Mouse (Mus musculus): Measurements from ENCODE around the gene Spert.

Spert gene

DNA sequence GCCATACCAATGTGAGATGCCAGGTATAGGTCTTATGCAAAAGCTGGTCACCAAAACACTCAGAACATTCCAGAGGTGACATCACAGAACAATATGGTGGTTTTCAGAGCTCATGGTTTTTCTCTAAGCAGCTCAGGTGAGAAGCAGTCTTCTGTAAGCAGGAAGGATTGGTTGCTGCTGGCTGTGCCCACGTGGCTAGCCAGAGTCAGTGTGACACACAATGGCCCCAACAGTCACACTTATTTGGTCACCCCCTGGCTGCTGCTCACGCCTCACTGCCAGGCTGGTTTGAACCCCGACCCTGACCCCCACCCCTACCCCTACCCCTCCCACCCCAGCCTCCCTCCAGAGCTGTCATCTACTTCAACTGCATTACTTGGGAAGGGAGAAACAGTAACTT, at the start of gene Spert:
Gene Spert (minus strand): TSS at position 139 of the 400 bp plus-strand sequence.
- DNase-seq, result no peak

DNA sequence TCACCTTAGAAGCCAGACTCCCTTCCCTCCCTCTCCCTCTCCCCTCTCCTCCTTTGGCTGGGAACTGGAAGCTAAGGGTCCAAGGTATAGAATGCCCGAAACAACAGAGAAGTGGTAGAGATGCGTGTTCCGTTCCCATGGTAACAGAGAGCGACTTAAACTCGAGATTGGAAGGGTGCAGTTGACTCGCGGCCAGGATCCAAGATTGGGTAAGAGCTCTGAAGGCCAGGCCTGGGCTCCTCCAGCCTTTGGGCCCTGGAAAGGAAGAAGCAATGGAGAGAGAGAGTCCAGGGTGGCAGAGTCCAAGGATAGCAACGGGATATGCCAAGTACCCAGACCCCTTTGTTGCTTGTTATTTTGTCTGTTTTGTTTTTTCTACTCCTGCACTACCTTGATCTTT, 49.2 kb upstream of the Spert start, which contains the start of gene Erich6b:
Gene Erich6b (plus strand): TSS at position 180 of the 400 bp plus-strand sequence.
- no peak for DNase-seq

DNA sequence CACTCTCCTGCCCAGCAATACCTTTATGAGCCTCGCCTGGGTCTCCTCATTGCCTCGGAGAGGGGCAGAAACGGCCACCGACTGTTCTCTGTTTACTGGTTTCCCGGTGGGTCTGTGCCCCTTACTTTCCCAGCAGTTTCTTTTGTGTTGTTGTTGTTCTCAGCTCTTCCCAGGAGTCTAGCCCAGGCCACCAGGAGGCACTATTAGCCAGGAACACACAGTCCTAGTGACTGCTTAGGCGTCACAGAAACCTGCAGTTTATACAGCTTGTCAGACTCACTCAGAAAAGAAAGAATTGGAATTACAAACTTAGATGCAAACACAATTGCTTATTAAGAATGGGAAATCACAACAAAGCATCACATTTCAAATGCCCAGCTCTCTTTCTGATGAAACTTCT, 48.5 kb upstream of the Spert start:
- DNase-seq, result no peak

DNA sequence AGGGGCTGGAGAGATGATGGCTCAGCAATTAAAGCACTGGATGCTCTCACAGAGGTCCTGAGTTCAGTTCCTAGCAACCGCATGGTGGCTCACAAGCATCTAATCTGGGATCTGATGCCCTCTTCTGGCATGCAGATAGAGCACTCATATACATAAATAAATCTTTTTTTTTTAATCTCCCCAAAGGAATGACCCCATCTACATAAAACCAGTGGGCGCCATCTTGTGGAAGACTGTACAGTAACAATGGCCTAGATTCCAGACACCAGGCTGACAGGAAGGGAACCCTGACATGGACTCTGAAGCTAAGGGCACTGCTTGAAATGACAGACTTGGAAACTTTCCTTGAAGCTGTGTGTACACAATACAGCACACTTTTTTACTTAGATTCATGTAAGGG, 47.9 kb upstream of the Spert start:
- DNase-seq, result no peak

DNA sequence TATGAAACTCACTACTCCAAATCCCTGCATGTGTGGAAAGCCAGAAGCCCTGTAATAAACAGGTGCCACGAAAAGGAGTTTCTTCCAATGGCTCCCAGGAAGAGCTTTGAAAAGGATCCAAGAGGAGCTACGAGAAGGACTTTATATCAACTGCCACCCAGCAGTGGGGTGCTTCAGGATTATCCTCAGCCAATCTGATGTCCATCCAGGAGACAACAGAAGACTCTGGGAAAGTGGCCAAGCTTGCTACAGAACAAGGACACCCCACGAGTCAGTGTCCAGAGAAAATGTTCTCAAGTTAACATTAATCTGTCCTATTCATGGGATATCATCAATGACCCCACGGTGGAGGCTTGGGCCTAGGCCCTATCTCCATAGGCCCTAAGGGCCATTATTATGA, 44.7 kb upstream of the Spert start:
- peak; percentile 53 for DNase-seq

DNA sequence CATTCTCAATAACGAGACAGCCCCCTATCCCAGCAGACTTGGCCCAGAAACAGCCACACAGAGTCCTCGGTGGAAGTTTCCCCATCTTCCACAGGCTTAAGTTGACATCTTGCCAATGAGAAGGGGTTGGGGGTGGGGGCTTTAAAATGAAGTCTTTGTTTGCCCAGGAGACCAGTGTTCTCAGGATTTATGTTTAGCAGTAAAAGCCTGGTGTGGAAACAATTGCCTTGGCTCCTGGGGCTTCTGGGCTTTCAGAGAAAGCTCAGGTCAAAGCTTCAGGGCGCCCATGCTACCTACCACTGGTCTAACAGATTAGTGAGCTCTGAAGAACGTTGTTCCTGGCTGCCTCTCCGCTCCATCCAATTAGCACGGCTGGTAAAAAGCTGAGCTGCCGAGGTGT, 43.2 kb upstream of the Spert start:
- no peak for DNase-seq

DNA sequence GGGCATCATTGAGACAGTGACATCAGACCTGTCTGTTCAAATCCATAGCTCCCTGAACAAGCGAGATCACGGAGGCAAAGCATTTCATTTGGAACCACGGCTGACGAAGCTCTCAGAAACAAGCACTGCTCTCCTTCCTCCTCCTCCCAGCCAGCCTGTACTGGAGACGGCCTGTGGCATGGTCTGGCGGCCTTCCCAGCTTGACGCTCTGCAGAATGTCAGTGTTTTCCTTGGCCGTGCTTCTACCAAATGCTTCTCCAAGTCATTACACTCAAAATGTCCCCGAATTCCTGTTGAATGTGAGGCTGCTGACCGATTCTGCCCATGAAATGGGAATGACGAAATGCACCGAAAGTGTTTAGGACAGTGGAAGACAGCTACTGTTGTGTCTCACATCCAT, 42.4 kb upstream of the Spert start:
- DNase-seq, result peak; percentile 67

DNA sequence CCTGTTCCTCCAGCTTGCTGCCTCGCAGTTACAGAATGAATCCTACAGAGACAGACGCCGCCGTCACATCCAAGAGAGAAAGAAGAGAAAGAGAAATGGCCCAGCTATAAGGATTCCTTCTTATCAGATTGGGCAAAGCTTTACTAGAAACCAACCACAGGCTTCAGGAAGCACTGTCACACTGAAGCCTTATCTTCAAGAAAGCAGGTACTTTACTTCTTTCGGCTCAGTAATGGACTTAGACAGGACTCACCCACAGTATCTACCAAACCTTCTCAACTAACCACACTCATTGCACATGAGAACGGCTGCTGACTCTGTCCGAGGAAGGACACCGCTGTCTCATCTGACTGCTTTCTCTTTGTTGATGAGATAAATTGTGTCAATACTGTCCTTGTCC, 36.0 kb upstream of the Spert start:
- no peak for DNase-seq

DNA sequence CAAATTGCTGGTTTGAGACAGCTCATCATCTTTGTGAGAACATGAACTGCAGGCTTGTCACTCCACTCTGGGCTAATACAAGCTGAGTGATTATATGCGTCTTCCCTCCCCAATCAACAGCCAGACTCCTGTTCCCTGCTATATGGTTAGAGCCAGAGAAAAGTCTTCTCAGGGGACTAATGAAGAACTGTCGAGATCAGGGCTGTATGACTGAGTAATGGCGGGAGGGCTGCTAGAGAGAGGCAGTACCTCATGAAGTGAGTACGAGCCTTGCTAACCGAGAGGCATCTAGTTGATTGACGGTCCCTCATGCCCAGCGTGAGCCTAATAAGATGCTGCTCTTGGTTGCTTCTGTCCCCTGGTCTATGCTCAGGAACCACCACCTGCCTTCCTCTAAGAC, 30.1 kb upstream of the Spert start:
- DNase-seq, result no peak

DNA sequence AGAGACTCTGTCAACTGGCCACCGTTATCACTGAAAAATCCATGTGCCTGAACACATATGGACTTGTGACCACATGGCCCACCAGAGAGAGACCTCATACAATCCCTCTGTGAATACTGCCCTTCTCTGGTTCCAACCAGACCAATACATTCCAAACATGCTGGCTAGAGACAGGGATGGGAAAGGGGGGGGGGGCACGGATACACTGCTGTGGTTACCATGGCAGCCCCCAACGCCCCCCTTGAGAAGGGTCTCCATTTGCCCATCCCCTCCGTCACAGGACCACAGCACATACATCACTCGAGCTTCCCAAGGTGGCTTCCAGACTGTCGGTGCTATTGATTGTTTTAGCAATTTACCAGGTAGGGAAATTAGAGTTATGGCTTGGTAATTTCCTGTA, 23.5 kb upstream of the Spert start:
- DNase-seq, result no peak

DNA sequence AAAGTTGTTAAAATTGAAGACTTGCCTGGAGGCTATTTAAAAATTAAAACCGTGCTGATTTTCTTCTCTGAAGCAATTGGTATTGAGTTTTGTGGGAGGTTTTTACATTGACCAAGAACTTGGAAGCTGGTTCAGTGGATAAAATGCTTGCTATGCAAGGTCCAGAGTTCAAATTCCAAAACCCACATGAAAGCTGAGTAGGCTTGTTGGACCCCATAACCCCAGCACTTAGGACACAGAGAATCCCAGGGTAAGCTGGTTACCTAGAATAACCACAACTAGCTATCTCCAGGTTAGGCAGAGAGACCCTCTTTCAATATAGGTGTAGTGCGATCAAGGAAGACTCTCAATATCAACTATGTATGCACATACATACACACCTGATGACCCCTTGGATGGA, 16.3 kb upstream of the Spert start:
- no peak for DNase-seq

DNA sequence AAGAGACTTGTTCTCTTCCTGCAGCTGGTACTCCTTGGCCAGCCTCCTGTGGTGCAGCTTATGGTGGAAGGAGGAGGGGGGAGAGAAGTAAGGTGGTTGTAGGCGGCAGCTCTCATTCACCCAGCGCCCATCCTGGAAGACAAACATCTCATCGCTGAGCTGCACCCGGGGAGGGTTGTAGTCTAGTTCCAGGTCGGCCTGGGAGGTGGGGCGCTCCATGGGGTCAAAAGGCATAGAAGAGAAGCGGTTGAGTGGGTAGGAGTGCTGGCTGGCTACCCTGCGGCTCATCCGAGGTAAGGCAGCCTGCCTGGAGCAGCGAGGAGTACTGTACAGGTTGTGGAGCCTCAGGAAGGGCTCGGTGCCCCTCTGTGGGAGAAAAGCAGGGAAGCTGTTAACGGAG, 9.0 kb downstream of the Spert start:
- no peak for DNase-seq

DNA sequence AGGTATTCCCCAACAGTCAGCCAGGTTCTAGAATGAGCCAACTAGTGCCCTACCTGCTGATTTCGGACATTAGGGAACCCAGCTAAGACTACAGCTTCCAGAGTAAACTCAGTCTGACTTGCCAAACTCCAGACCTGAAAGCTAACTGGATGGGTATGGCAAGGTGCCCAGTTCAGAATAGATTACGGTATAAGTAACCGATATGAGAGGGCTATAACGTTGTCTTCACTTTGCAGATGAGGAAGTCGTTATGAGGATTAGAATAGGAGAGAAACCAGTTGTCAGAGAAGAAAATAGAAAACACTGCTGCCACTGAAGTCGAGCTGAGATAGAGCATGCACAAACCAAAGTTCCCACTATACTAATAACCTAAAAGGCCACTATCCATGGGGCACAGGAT, 13.9 kb downstream of the Spert start:
- DNase-seq, result no peak

DNA sequence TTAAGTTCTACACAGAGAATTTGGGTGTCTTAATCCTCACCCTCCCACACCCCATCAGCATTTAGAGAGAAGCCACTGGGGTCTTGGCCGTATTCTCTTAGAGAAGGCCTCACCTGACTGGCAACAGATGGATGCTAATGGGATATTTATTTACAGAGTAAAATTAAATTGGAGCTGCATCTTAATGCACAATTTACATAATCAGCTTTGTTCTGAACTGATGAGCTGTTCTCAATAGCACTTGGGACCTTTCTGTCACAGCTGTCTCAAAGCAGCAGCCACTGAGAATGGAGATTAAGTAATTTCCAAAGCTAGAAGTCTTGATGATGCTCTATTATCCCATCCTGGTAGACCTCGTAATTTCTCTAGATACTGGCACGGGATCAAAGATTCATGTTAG, 26.6 kb downstream of the Spert start:
- no peak for DNase-seq

DNA sequence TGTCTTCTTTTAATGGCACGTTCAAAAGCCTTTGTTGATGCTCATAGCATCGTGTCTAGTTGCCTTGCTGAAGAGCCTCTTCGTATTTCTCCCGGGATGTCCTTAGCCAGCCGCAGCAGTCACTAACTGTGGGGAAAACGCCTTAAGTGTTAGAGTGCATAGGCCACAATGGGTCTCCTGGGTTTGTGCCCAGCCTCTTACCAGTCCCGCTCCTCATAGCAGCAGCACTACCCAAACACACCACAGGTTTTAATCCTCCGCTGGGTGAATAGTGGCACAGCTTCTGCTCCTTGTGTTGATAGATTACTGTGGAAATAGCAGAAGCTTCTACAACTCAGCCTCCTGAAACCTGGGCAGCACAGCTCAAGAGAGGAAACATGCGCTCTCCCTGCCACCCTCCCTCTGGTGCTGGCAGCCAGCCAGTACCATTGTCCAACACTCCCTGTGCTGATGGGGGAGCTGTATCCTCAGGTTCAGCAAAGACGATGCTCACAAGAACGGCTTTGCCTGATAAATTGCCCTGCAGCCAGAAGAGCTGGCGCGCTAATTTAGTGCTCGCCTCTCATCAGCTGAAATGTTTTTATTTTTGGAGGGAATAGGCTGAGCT, 27.3 kb downstream of the Spert start:
- DNase-seq, result peak; percentile 89

DNA sequence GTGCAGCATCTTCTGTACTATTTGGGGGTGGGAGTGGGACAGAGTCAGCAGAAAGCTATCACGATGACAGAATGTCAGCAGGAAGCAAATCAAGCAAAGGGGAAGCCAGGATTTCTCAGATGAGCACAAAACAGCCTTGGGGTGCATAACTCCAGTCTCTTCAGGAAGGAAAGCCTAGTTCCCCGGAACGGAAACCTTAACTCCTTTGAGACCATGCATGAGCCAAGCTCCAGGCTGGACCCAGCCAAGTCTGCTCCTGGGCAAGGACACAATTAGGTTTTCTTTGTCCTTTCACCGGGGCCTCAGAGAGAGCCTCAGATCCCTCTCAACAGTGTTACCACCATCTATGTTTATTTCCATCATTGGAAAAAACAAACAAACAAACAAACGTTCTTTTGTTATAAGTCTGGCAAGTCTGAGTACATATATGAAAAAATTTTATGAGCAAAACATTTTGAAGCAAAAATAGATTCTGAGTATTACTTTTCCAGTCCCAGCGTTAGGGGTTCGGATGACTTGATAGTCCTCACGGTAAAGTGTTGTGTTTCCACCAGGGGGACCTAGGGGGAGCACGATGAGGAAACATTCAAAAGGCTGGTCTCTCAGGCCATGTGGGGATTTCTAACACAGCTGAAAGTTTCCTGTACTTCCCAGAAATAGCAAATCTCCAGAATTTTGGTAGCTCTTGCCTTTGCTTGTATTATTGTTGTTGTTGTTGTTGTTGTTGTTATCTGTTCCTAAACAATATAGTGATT, 31.2 kb downstream of the Spert start:
- DNase-seq, result no peak

DNA sequence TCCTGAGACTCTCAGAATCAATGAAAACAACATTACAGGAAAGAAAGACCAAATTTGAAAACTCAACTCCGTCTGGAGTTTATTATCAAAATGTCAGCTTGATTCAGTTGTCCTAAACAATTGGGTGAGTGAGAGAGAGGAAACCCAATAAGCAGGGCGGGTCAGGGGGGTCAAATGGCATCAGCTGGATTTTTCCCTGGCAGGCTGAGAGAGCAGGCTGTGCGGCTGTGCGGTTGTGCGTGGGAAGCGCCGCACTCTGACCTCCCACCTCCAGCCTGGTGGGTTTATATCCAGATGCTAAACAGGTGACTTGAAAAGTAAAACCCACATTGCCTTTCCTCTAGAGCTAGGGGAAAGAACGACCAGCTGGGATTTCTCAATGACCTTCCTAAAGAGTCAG, 51.2 kb downstream of the Spert start:
- no peak for DNase-seq

DNA sequence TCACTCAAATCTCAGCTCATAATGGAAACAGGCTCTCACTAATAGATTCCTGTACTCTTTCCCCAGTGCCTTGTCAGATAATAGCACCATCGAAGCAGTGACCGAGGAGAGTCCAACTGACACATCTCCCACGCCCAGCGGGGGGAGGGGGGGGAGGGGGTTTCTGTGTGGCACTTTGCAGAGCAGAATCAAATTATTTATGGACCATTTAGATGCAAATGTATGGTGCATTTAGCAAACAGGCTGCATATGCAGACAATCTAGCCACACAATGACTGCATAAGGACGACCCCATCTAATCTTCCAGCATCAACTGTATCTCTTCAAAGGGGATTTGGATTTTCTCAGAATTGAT, 51.9 kb downstream of the Spert start:
- no peak for DNase-seq

DNA sequence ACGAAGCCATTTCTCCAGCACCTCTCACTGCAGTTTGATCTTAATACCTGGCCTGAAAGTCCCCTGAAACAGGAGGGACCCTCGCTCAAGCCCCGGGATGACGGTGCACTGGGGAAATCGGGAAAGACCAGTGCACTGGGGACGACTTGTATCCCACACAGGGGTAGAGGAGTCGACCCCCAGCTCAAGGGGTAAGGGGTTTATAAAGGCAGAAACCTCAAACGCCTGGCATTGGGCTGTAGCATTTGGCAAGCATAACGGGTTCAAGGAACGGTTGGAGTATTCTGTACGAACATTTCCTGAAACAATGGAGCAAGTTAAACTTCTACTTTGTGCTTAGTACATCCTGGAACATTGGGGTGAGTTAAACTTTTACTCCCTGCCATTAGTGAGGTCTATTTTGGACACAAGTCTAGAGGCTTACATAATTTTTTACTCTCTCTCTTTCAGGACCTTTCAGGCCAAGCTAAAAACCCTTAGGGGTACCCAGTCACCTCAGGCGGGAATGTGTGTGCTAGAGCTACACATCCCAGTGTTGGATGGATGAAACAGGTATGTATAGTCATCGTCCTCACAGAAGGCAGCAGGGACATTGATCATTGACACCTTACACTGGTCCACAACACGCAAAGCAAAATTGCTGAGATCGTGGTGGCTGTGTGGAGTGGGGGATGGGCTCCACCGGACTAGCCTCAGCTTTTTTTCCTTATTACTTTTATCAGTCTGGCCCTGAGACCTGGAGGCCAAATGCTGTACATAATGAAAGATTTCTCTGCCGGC, 52.5 kb downstream of the Spert start:
- no peak for DNase-seq

DNA sequence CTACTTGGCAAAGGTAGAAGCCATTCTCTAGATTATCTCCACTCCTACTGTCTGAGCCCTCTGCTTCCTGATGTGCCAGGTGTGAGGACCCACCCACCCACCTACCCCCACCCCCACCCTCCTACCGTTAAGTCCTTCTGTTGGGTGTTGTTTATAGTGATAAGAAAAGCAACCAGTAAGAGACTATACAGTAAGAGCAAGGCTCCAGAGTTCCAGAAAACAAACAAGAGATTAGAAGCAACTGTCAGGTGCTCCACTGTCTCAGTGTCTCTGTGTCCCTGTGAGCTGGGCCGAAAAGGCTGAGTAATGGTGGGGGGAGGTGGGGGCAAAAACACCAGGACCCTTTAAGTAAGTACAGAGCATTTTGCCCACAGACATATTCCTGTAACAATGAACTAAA, 53.7 kb downstream of the Spert start:
- no peak for DNase-seq
